Comparison of ENCODE assay signal across 28 mouse cellular contexts in genomic region chr1:86677624-86678023, GRCm38 (mm10). TPM values are rescaled to one million over a fixed set of nuclear protein-coding genes. Genes with fewer than 3 reads are reported as not detected.
A peak's percentile ranks its signal among the peaks of the same experiment; 100 is the strongest.
DNase-seq lines count a peak whose midpoint lies in the region; ATAC-seq lines count a peak whose summit lies in the region.
"Had no signal": no experiment of that assay in that cellular context is flagged by ENCODE, and none has a peak within 500 bp of the region (broad histone marks: within the 10 kb centered on the region; RNA-seq: fewer than 3 reads in every experiment).

No protein-coding gene starts in this region.

- H3K4me3 ChIP-seq in embryonic facial prominence, embryonic 14.5 days (ENCODE audit: low read depth, low read length) = no peak overlapping the region
- no peak overlapping the region for H3K4me3 ChIP-seq in embryonic facial prominence, embryonic 10.5 days
- H3K4me3 ChIP-seq in heart, embryonic 11.5 days (ENCODE audit: low read depth, low read length) = no peak overlapping the region
- H3K4me3 ChIP-seq: heart, embryonic 15.5 days; layer of hippocampus, adult 2 months; limb, embryonic 12.5 days; liver, embryonic 12.5 days; neural tube, embryonic 12.5 days had no signal

- H3K36me3 ChIP-seq in embryonic facial prominence, embryonic 14.5 days (ENCODE audit: control insufficient read depth, insufficient read depth, low read length) = no peaks in the 10 kb centered on the region
- no peaks in the 10 kb centered on the region for H3K36me3 ChIP-seq in embryonic facial prominence, embryonic 10.5 days (replicated peaks)
- no peaks in the 10 kb centered on the region for H3K36me3 ChIP-seq in heart, embryonic 11.5 days (ENCODE audit: control insufficient read depth, insufficient read depth, low read length)
- H3K36me3 ChIP-seq: heart, embryonic 15.5 days; limb, embryonic 12.5 days; liver, embryonic 12.5 days; neural tube, embryonic 12.5 days had no signal

- peak; percentile 13 for DNase-seq in embryonic facial prominence, embryonic 14.5 days (ENCODE audit: low spot score)
- DNase-seq in embryonic facial prominence, embryonic 10.5 days (ENCODE audit: low spot score) = no peak
- DNase-seq in heart, adult 8-10 months (ENCODE audit: low spot score) = peak; percentile 22
- DNase-seq in heart, postnatal 4 days = peak; percentile 17
- no peak for DNase-seq in embryo, embryonic 10.5 days (ENCODE audit: low spot score)
- DNase-seq: adrenal gland, postnatal 14 days; cerebellum, adult 2 months; cerebellum, postnatal 25 days; embryo, embryonic 11 days; forebrain, postnatal 0 days; gastrocnemius, postnatal 36 days; kidney, postnatal 25 days; layer of hippocampus, postnatal 36 days; lung, adult 18-20 months; lung, postnatal 36 days; midbrain, embryonic 14.5 days; retina, postnatal 1 day; right cerebral cortex, postnatal 25 days; thymus, postnatal 36 days had no signal

- no peak overlapping the region for H3K4me2 ChIP-seq in embryonic facial prominence, embryonic 14.5 days (ENCODE audit: low read depth, low read length)
- no peak overlapping the region for H3K4me2 ChIP-seq in heart, embryonic 11.5 days
- H3K4me2 ChIP-seq: heart, embryonic 15.5 days; limb, embryonic 12.5 days; liver, embryonic 12.5 days; neural tube, embryonic 12.5 days had no signal

- H3K4me1 ChIP-seq in embryonic facial prominence, embryonic 14.5 days (ENCODE audit: control insufficient read depth, insufficient read depth, low read length) = 0 out of 2 replicates have a peak, but pooled peaks cover 9% of the 10 kb centered on the region
- no peaks in the 10 kb centered on the region for H3K4me1 ChIP-seq in embryonic facial prominence, embryonic 10.5 days
- H3K4me1 ChIP-seq in heart, embryonic 11.5 days (ENCODE audit: control insufficient read depth, insufficient read depth, low read length) = no peaks in the 10 kb centered on the region
- H3K4me1 ChIP-seq: heart, embryonic 15.5 days; liver, embryonic 12.5 days; neural tube, embryonic 12.5 days had no signal

- WGBS in embryonic facial prominence, embryonic 14.5 days = 77% methylated on average over 3 of the region's 3 CpGs
- 90% methylated on average over 3 of the region's 3 CpGs for WGBS in embryonic facial prominence, embryonic 10.5 days
- WGBS in heart, embryonic 11.5 days (ENCODE audit: insufficient replicate concordance) = 74% methylated on average over 3 of the region's 3 CpGs

- no peak overlapping the region for H3K9ac ChIP-seq in embryonic facial prominence, embryonic 14.5 days (ENCODE audit: low read depth, low read length)
- no peak overlapping the region for H3K9ac ChIP-seq in heart, embryonic 11.5 days (ENCODE audit: low read depth, low read length)
- H3K9ac ChIP-seq: forebrain, postnatal 0 days; heart, embryonic 15.5 days; limb, embryonic 12.5 days; liver, embryonic 12.5 days; neural tube, embryonic 12.5 days had no signal

- no peak for ATAC-seq in embryonic facial prominence, embryonic 14.5 days (ENCODE audit: low read depth)
- ATAC-seq in heart, embryonic 11.5 days (replicated peaks; ENCODE audit: insufficient number of reproducible peaks, low FRiP score, low TSS enrichment) = no peak
- ATAC-seq in frontal cortex, adult (ENCODE audit: low TSS enrichment) = no peak
- ATAC-seq: forebrain, postnatal 0 days; intestine, postnatal 0 days; liver, embryonic 12.5 days had no signal

- H3K9me3 ChIP-seq in embryonic facial prominence, embryonic 14.5 days (ENCODE audit: control insufficient read depth, low read length) = no peaks in the 10 kb centered on the region
- no peaks in the 10 kb centered on the region for H3K9me3 ChIP-seq in embryonic facial prominence, embryonic 10.5 days
- no peaks in the 10 kb centered on the region for H3K9me3 ChIP-seq in heart, embryonic 11.5 days (replicated peaks; ENCODE audit: control insufficient read depth, low read length)
- H3K9me3 ChIP-seq: heart, embryonic 15.5 days; limb, embryonic 12.5 days; liver, embryonic 12.5 days; neural tube, embryonic 12.5 days had no signal

- no peaks in the 10 kb centered on the region for H3K27me3 ChIP-seq in embryonic facial prominence, embryonic 14.5 days (replicated peaks; ENCODE audit: control insufficient read depth, insufficient read depth, low read length)
- H3K27me3 ChIP-seq in embryonic facial prominence, embryonic 10.5 days (replicated peaks; ENCODE audit: low read depth, poor library complexity, severe bottlenecking) = peaks cover 20% of the 10 kb centered on the region
- H3K27me3 ChIP-seq in heart, embryonic 11.5 days (ENCODE audit: control insufficient read depth, insufficient read depth, low read length) = peaks cover 3% of the 10 kb centered on the region; the same call in 1 of the 2 replicates
- H3K27me3 ChIP-seq: neural tube, embryonic 12.5 days had no signal

- no peak overlapping the region for H3K27ac ChIP-seq in embryonic facial prominence, embryonic 14.5 days (replicated peaks; ENCODE audit: low read depth, low read length)
- H3K27ac ChIP-seq in embryonic facial prominence, embryonic 10.5 days (replicated peaks) = no peak overlapping the region
- H3K27ac ChIP-seq in heart, embryonic 11.5 days (ENCODE audit: low read depth, low read length) = no peak overlapping the region
- H3K27ac ChIP-seq: heart, embryonic 15.5 days; layer of hippocampus, adult 2 months; limb, embryonic 12.5 days; liver, embryonic 12.5 days; neural tube, embryonic 12.5 days had no signal

RNA-seq across cellular contexts. Expression of gene Nppc, which starts 7.3 kb away (rescaled TPM):
- 7.4 and 10.5 TPM in 2 replicates for polyA plus RNA-seq in embryonic facial prominence, embryonic 14.5 days (2014; fragmentation: Nextera tagmentation; extraction: Ambion mirVana)
- 1.00 and 3.5 TPM in 2 replicates for polyA plus RNA-seq in embryonic facial prominence, embryonic 10.5 days (2016; fragmentation: Nextera tagmentation; extraction: Ambion mirVana)
- total RNA-seq in heart, adult 8-10 months (2022) = under 1 TPM in 3 of 4 experiments, not detected in 1; 0.31 to 0.44 (median 0.44) TPM
- polyA plus RNA-seq in heart, embryonic 11.5 days (2014; fragmentation: Nextera tagmentation; extraction: Ambion mirVana) = 0.30 and 0.49 TPM in 2 replicates
- total RNA-seq in heart, postnatal 4 days (2021) = under 1 TPM; 0.69 to 0.86 TPM
- polyA plus RNA-seq: liver, embryonic 12.5 days; spleen, adult 2 months had no signal

RNA-seq across cellular contexts. Expression of gene Dis3l2, which starts 26.0 kb away (rescaled TPM):
- polyA plus RNA-seq in embryonic facial prominence, embryonic 14.5 days (2014; fragmentation: Nextera tagmentation; extraction: Ambion mirVana) = 21.2 and 22.4 TPM in 2 replicates
- polyA plus RNA-seq in embryonic facial prominence, embryonic 10.5 days (2016; fragmentation: Nextera tagmentation; extraction: Ambion mirVana) = 32.1 and 34.3 TPM in 2 replicates
- total RNA-seq in heart, adult 8-10 months (2022) = 10 to 100 TPM in 3 of 4 experiments, 1 to 10 TPM in 1; 9.5 to 12.4 (median 11.7) TPM
- polyA plus RNA-seq in heart, embryonic 11.5 days (2014; fragmentation: Nextera tagmentation; extraction: Ambion mirVana) = 15.8 and 18.6 TPM in 2 replicates
- 10 to 100 TPM; 17.3 to 18.1 TPM for total RNA-seq in heart, postnatal 4 days (2021)

Comparison
In these comparisons a context has a peak if more than half of its experiments do, and no peak if none do; other contexts are left out.
1. DNase-seq: peak in embryonic facial prominence, embryonic 14.5 days (single experiment), heart, adult 8-10 months (single experiment) and heart, postnatal 4 days (single experiment); none in embryonic facial prominence, embryonic 10.5 days (single experiment) and embryo, embryonic 10.5 days (single experiment).